In genomic region chr16:30038663-30039593, GRCm38 (mm10) we compare ENCODE assay signal across 8 mouse cellular contexts. TPM values are rescaled to one million over a fixed set of nuclear protein-coding genes. Genes with fewer than 3 reads are reported as not detected.
DNase-seq lines count a peak whose midpoint lies in the region; ATAC-seq lines count a peak whose summit lies in the region.

No protein-coding gene starts in this region.

- no peak overlapping the region for H3K27ac ChIP-seq in liver, embryonic 12.5 days
- H3K27ac ChIP-seq in liver, embryonic 11.5 days (ENCODE audit: low read depth, low read length), result no peak overlapping the region
- no peak overlapping the region for H3K27ac ChIP-seq in forebrain, embryonic 13.5 days

- WGBS in liver, embryonic 12.5 days (ENCODE audit: insufficient replicate concordance), result 27% methylated on average over 15 of the region's 17 CpGs
- 30% methylated on average over 17 of the region's 17 CpGs for WGBS in liver, embryonic 11.5 days
- 6% methylated on average over 14 of the region's 17 CpGs for WGBS in forebrain, embryonic 13.5 days

- 0 out of 2 replicates have a peak, but pooled peaks have one; percentile 17 for ATAC-seq in liver, embryonic 12.5 days
- no peak for ATAC-seq in liver, embryonic 11.5 days (replicated peaks; ENCODE audit: low FRiP score)
- ATAC-seq in forebrain, embryonic 13.5 days, result peak; percentile 70
- ATAC-seq in erythroid progenitor cell, adult 5-6 weeks (replicated peaks; ENCODE audit: low FRiP score, poor library complexity, severe bottlenecking), result no peak

- DNase-seq in liver, embryonic 11.5 days (ENCODE audit: low spot score), result no peak
- peak; percentile 62 to 76 for DNase-seq in lung, postnatal 4 days
- peak; percentile 74 to 81 for DNase-seq in spleen, postnatal 4 days (ENCODE audit: low spot score in 2 of 2)
- DNase-seq in left cerebral cortex, postnatal 10 days (ENCODE audit: extremely low spot score in 1 of 2, low spot score in 2 of 2), result no peak
- DNase-seq in adrenal gland, adult 2 months, result no peak

- 0 out of 2 replicates have a peak, but pooled peaks cover 9% of the 10 kb centered on the region for H3K27me3 ChIP-seq in liver, embryonic 12.5 days (replicated peaks)
- H3K27me3 ChIP-seq in liver, embryonic 11.5 days (replicated peaks; ENCODE audit: control insufficient read depth, insufficient read depth, low read length), result no peaks in the 10 kb centered on the region
- peaks cover 20% of the 10 kb centered on the region for H3K27me3 ChIP-seq in forebrain, embryonic 13.5 days

- peaks cover 36% of the 10 kb centered on the region for H3K4me1 ChIP-seq in liver, embryonic 12.5 days
- H3K4me1 ChIP-seq in liver, embryonic 11.5 days (replicated peaks; ENCODE audit: control insufficient read depth, insufficient read depth, low read length), result peaks cover 31% of the 10 kb centered on the region
- H3K4me1 ChIP-seq in forebrain, embryonic 13.5 days, result peaks cover 25% of the 10 kb centered on the region

- no peak overlapping the region for H3K4me3 ChIP-seq in liver, embryonic 12.5 days
- H3K4me3 ChIP-seq in liver, embryonic 11.5 days (ENCODE audit: low read depth, low read length), result no peak overlapping the region
- H3K4me3 ChIP-seq in forebrain, embryonic 13.5 days, result no peak overlapping the region

- no peak overlapping the region for H3K9ac ChIP-seq in liver, embryonic 12.5 days
- H3K9ac ChIP-seq in liver, embryonic 11.5 days (ENCODE audit: low read depth, low read length), result no peak overlapping the region
- H3K9ac ChIP-seq in forebrain, embryonic 13.5 days, result no peak overlapping the region

- no peaks in the 10 kb centered on the region for H3K36me3 ChIP-seq in liver, embryonic 12.5 days
- no peaks in the 10 kb centered on the region for H3K36me3 ChIP-seq in liver, embryonic 11.5 days (ENCODE audit: control insufficient read depth, insufficient read depth, low read length)
- H3K36me3 ChIP-seq in forebrain, embryonic 13.5 days (ENCODE audit: poor library complexity, severe bottlenecking), result no peaks in the 10 kb centered on the region

- H3K4me2 ChIP-seq in liver, embryonic 12.5 days, result no peak overlapping the region
- no peak overlapping the region for H3K4me2 ChIP-seq in liver, embryonic 11.5 days
- peak overlapping the region; percentile 22; the same call in 1 of the 2 replicates for H3K4me2 ChIP-seq in forebrain, embryonic 13.5 days

- intact Hi-C loops in left cerebral cortex, postnatal 10 days (cut with DNase I), result no loop called here

- H3K9me3 ChIP-seq in liver, embryonic 12.5 days (replicated peaks), result no peaks in the 10 kb centered on the region
- no peaks in the 10 kb centered on the region for H3K9me3 ChIP-seq in liver, embryonic 11.5 days (ENCODE audit: control insufficient read depth, low read length)
- H3K9me3 ChIP-seq in forebrain, embryonic 13.5 days (replicated peaks), result no peaks in the 10 kb centered on the region

RNA-seq across cellular contexts. Expression of gene Hes1, which starts 25.3 kb away (rescaled TPM):
- polyA plus RNA-seq in liver, embryonic 12.5 days (2016; fragmentation: Nextera tagmentation; extraction: Ambion mirVana), result 12.5 and 12.7 TPM in 2 replicates
- 22.6 and 25.3 TPM in 2 replicates for polyA plus RNA-seq in liver, embryonic 11.5 days (2014; fragmentation: Nextera tagmentation; extraction: Ambion mirVana)
- 29.9 and 30.4 TPM in 2 replicates for polyA plus RNA-seq in forebrain, embryonic 13.5 days (2015; fragmentation: Nextera tagmentation; extraction: Ambion mirVana)
- 10 to 100 TPM; 16.5 to 18.3 TPM for total RNA-seq in left cerebral cortex, postnatal 10 days (2021)
- 10 to 100 TPM; 13.3 to 40.9 TPM for total RNA-seq in adrenal gland, adult 2 months (2021)
- 199 and 336 TPM in 2 replicates for polyA plus RNA-seq in adrenal gland, adult 2 months (2012; rRNA removed)
- total RNA-seq in erythroid progenitor cell, adult 5-6 weeks (2015; ENCODE audit: low replicate concordance), result 1.8 TPM in 1 of 2 replicates, not detected in the other
- total RNA-seq in erythroid progenitor cell, adult 5-6 weeks (2017; ENCODE audit: low replicate concordance), result 2.1 TPM in 1 of 2 replicates, not detected in the other

Comparison
In these comparisons a context has a peak if more than half of its experiments do, and no peak if none do; other contexts are left out.
1. ATAC-seq: peak in liver, embryonic 12.5 days (single experiment) and forebrain, embryonic 13.5 days (single experiment); none in liver, embryonic 11.5 days (single experiment) and erythroid progenitor cell, adult 5-6 weeks (single experiment).
2. DNase-seq: peak in lung, postnatal 4 days (2 of 2) and spleen, postnatal 4 days (2 of 2); none in liver, embryonic 11.5 days (single experiment), left cerebral cortex, postnatal 10 days (0 of 2) and adrenal gland, adult 2 months (single experiment).